Mouse (Mus musculus) midbrain, embryonic 11.5 days (tissue): ENCODE results near the gene Efhd2. TPM values are rescaled to one million over a fixed set of nuclear protein-coding genes. Genes with fewer than 3 reads are reported as not detected.

ENCODE experiments used
- ATAC-seq: fragments of 200-750 bp; cut with Nextera tagmentation; 2 replicates; pipeline ENCODE4 v1.8.0; 2017; ENCODE audit warnings: moderate TSS enrichment, moderate library complexity; ENCODE audit not compliant: low FRiP score
- DNase-seq: peaks from one replicate; pipeline ENCODE4 v3.0.0; 2015; ENCODE audit warnings: low spot score; ENCODE audit errors: missing footprints
- H3K27ac ChIP-seq: fragments of 300-500 bp; sonication (generic); 2 replicates; pipeline ENCODE4 v1.5.1; 2014; ENCODE audit warnings: low read depth, low read length
- H3K27me3 ChIP-seq: fragments of 300-500 bp; sonication (generic); 2 replicates; pipeline ENCODE4 v1.6.1; 2014; ENCODE audit warnings: mild to moderate bottlenecking, low read length, moderate library complexity, mixed read lengths; ENCODE audit not compliant: control insufficient read depth, insufficient read depth
- H3K36me3 ChIP-seq: fragments of 300-500 bp; sonication (generic); 2 replicates; pipeline ENCODE4 v1.6.1; 2014; ENCODE audit warnings: mild to moderate bottlenecking, low read length, moderate library complexity, mixed read lengths; ENCODE audit not compliant: control insufficient read depth, insufficient read depth
- H3K4me1 ChIP-seq: fragments of 300-500 bp; sonication (generic); 2 replicates; pipeline ENCODE4 v1.6.1; 2014; ENCODE audit warnings: low read length; ENCODE audit not compliant: control insufficient read depth, insufficient read depth
- H3K4me2 ChIP-seq: fragments of 300-500 bp; sonication (generic); 2 replicates; pipeline ENCODE4 v1.6.1; 2014; ENCODE audit warnings: mild to moderate bottlenecking, moderate library complexity
- H3K4me3 ChIP-seq: fragments of 300-500 bp; sonication (generic); 2 replicates; pipeline ENCODE4 v1.5.1; 2014; ENCODE audit warnings: low read depth, low read length
- H3K9ac ChIP-seq: fragments of 300-500 bp; sonication (generic); 2 replicates; pipeline ENCODE4 v1.6.1; 2014; ENCODE audit warnings: low read length
- H3K9me3 ChIP-seq: fragments of 300-500 bp; sonication (generic); 2 replicates; pipeline ENCODE4 v1.6.1; 2016; ENCODE audit warnings: low read length; ENCODE audit not compliant: control insufficient read depth
- whole genome bisulfite sequencing: fragments of 180-500 bp; shearing (Covaris S2); extraction: QIAGEN DNeasy Blood & Tissue Kit; methylation state at CpG from one replicate; pipeline ENCODE4 v1.1.7; 2014; 5-methylcytosine and 5-hydroxymethylcytosine counted together
- polyA plus RNA-seq: library from polyadenylated mRNA; unstranded; fragments of >200 nt; fragmentation: Nextera tagmentation; extraction: Ambion mirVana; gene quantifications from 2 replicates; pipeline ENCODE4 v1.2.1, GENCODE M21; 2014

The Efhd2 gene
- polyA plus RNA-seq, 1 experiment from 2014 or later, result 34.7 TPM

- Histone ChIP-seq H3K4me2 (no peak within 1 kb of the TSS), H3K27ac (no peak within 1 kb of the TSS), H3K36me3 (no peaks in the 10 kb centered on the region), H3K4me1 (no peaks in the 10 kb centered on the region), H3K4me3 (no peak within 1 kb of the TSS), H3K27me3 (no peaks in the 10 kb centered on the region), H3K9me3 (no peaks in the 10 kb centered on the region), H3K9ac (no peak within 1 kb of the TSS)
- no peak for DNase-seq
- 60% methylated on average over 5 of the region's 5 CpGs for WGBS
- ATAC-seq, result no peak
Observed at GRCm38 (mm10) chr4:141826060-141826459, 48.7 kb downstream of the Efhd2 start, which contains the start of gene Cela2a. TSS of gene Cela2a (minus strand) at chr4:141826160.

- peak; percentile 75 for DNase-seq
- 71% methylated on average over 3 of the region's 3 CpGs for WGBS
- H3K27ac ChIP-seq, result no peak overlapping the region
Observed at GRCm38 (mm10) chr4:141822979-141823378, 51.7 kb downstream of the Efhd2 start.

GRCm38 (mm10) chr4:141822089-141822488 is 52.6 kb downstream of the Efhd2 start:
- DNase-seq (peak; percentile 47), ATAC-seq (no peak)
- H3K36me3 ChIP-seq, result no peaks in the 10 kb centered on the region
- no peak overlapping the region for H3K9ac ChIP-seq
- H3K27me3 ChIP-seq, result no peaks in the 10 kb centered on the region
- H3K27ac ChIP-seq, result no peak overlapping the region
- H3K9me3 ChIP-seq, result no peaks in the 10 kb centered on the region
- H3K4me3 ChIP-seq, result no peak overlapping the region
- no peak overlapping the region for H3K4me2 ChIP-seq
- H3K4me1 ChIP-seq, result no peaks in the 10 kb centered on the region; the same call in 1 of the 2 replicates
- 80% methylated on average over 10 of the region's 10 CpGs for WGBS

More at GRCm38 (mm10) chr4:141822979-141823378, 51.7 kb downstream of the Efhd2 start:
- Histone ChIP-seq H3K9ac (no peak overlapping the region), H3K36me3 (no peaks in the 10 kb centered on the region), H3K4me2 (no peak overlapping the region), H3K9me3 (no peaks in the 10 kb centered on the region), H3K4me3 (no peak overlapping the region), H3K4me1 (no peaks in the 10 kb centered on the region), H3K27me3 (no peaks in the 10 kb centered on the region)
- ATAC-seq, result no peak

GRCm38 (mm10) chr4:141821178-141821577 is 53.5 kb downstream of the Efhd2 start:
- Histone ChIP-seq H3K4me2 (no peak overlapping the region), H3K9ac (no peak overlapping the region), H3K4me3 (no peak overlapping the region), H3K4me1 (no peaks in the 10 kb centered on the region; the same call in 1 of the 2 replicates), H3K9me3 (no peaks in the 10 kb centered on the region), H3K27me3 (no peaks in the 10 kb centered on the region), H3K36me3 (no peaks in the 10 kb centered on the region), H3K27ac (no peak overlapping the region)
- WGBS, result 80% methylated on average over 3 of the region's 3 CpGs
- ATAC-seq, result no peak
- DNase-seq, result peak; percentile 71

- no peak overlapping the region for H3K4me2 ChIP-seq
- no peaks in the 10 kb centered on the region for H3K27me3 ChIP-seq
- no peak overlapping the region for H3K27ac ChIP-seq
- H3K36me3 ChIP-seq, result no peaks in the 10 kb centered on the region
- no peak overlapping the region for H3K4me3 ChIP-seq
- DNase-seq (no peak), ATAC-seq (no peak)
- H3K9ac ChIP-seq, result no peak overlapping the region
- no peaks in the 10 kb centered on the region; the same call in 1 of the 2 replicates for H3K4me1 ChIP-seq
- WGBS, result 92% methylated on average over 7 of the region's 7 CpGs
- no peaks in the 10 kb centered on the region for H3K9me3 ChIP-seq
Observed at GRCm38 (mm10) chr4:141819316-141819715, 55.4 kb downstream of the Efhd2 start.

- Histone ChIP-seq H3K9me3 (no peaks in the 10 kb centered on the region), H3K27ac (no peak overlapping the region), H3K4me3 (no peak overlapping the region), H3K9ac (no peak overlapping the region), H3K36me3 (no peaks in the 10 kb centered on the region), H3K4me2 (no peak overlapping the region), H3K27me3 (no peaks in the 10 kb centered on the region), H3K4me1 (no peaks in the 10 kb centered on the region; the same call in 1 of the 2 replicates)
- WGBS, result 92% methylated on average over 13 of the region's 13 CpGs
- ATAC-seq (no peak), DNase-seq (peak; percentile 51)
Observed at GRCm38 (mm10) chr4:141818861-141819260, 55.9 kb downstream of the Efhd2 start.

- no peak for ATAC-seq
Observed at GRCm38 (mm10) chr4:141817706-141818105, 57.0 kb downstream of the Efhd2 start.

GRCm38 (mm10) chr4:141816776-141817655 is 57.7 kb downstream of the Efhd2 start:
- Histone ChIP-seq H3K4me3 (no peak overlapping the region), H3K27me3 (no peaks in the 10 kb centered on the region), H3K36me3 (peaks cover 4% of the 10 kb centered on the region; the same call in 1 of the 2 replicates), H3K4me1 (no peaks in the 10 kb centered on the region; the same call in 1 of the 2 replicates), H3K9ac (no peak overlapping the region), H3K4me2 (no peak overlapping the region), H3K9me3 (no peaks in the 10 kb centered on the region), H3K27ac (no peak overlapping the region)
- ATAC-seq (no peak), DNase-seq (peak; percentile 81)
- 70% methylated on average over 14 of the region's 14 CpGs for WGBS

More at GRCm38 (mm10) chr4:141817706-141818105, 57.0 kb downstream of the Efhd2 start:
- Histone ChIP-seq H3K4me1 (no peaks in the 10 kb centered on the region; the same call in 1 of the 2 replicates), H3K4me3 (no peak overlapping the region), H3K4me2 (no peak overlapping the region), H3K27me3 (no peaks in the 10 kb centered on the region), H3K9ac (no peak overlapping the region), H3K36me3 (peaks cover 4% of the 10 kb centered on the region; the same call in 1 of the 2 replicates), H3K9me3 (no peaks in the 10 kb centered on the region), H3K27ac (no peak overlapping the region)
- DNase-seq, result no peak
- 56% methylated on average over 10 of the region's 10 CpGs for WGBS

- ATAC-seq, result no peak
Observed at GRCm38 (mm10) chr4:141816267-141816666, 58.5 kb downstream of the Efhd2 start.

More at GRCm38 (mm10) chr4:141816267-141816666, 58.5 kb downstream of the Efhd2 start:
- peaks cover 5% of the 10 kb centered on the region; the same call in 1 of the 2 replicates for H3K36me3 ChIP-seq
- no peak overlapping the region for H3K9ac ChIP-seq
- 82% methylated on average over 7 of the region's 7 CpGs for WGBS
- H3K4me2 ChIP-seq, result no peak overlapping the region
- no peak overlapping the region for H3K4me3 ChIP-seq
- H3K27ac ChIP-seq, result peak overlapping the region; percentile 2; the same call in 1 of the 2 replicates
- H3K27me3 ChIP-seq, result no peaks in the 10 kb centered on the region
- no peaks in the 10 kb centered on the region; the same call in 1 of the 2 replicates for H3K4me1 ChIP-seq
- H3K9me3 ChIP-seq, result no peaks in the 10 kb centered on the region
- DNase-seq, result no peak
